Mouse (Mus musculus) frontal cortex, postnatal 10 days (tissue): ENCODE measurements around the gene Vmn1r204.
"Not testable (repeated sequence)": the region's sequence is repeated elsewhere in the genome, so short reads cannot be mapped to it uniquely, and the experiment has no call there.

Experiments
- DNase-seq, 2 experiments: peaks; one replicate each; pipeline ENCODE4 v3.0.0; 2022; ENCODE audit warnings: low spot score in 2 of 2, mixed read lengths in 1 of 2

Vmn1r204 gene

GRCm38 (mm10) chr13:22552898-22553297, at the start of gene Vmn1r204:
Vmn1r204 (plus strand) TSS chr13:22553198.
- not testable (repeated sequence) for DNase-seq

GRCm38 (mm10) chr13:22505281-22505680, 47.7 kb upstream of the Vmn1r204 start, which contains the start of gene Vmn1r202:
Vmn1r202 (minus strand) TSS chr13:22505381.
- no peak for DNase-seq

GRCm38 (mm10) chr13:22517814-22518213, 35.2 kb upstream of the Vmn1r204 start, which contains the start of gene Vmn1r203:
Vmn1r203 (plus strand) TSS chr13:22518114.
- DNase-seq, result no peak

- not testable (repeated sequence) for DNase-seq
These were observed 21.9 kb downstream of the Vmn1r204 start for GRCm38 (mm10) chr13:22574911-22575310.

GRCm38 (mm10) chr13:22583336-22583735, 30.3 kb downstream of the Vmn1r204 start:
- not testable (repeated sequence) for DNase-seq

GRCm38 (mm10) chr13:22592900-22593299, 39.9 kb downstream of the Vmn1r204 start, which contains the start of gene Vmn1r205:
Vmn1r205 (minus strand) TSS chr13:22593000.
- no peak for DNase-seq
